27 mouse cellular contexts compared by ENCODE assay signal in genomic region chr5:90694431-90694830, GRCm38 (mm10). TPM values are rescaled to one million over a fixed set of nuclear protein-coding genes. Genes with fewer than 3 reads are reported as not detected.
A peak's percentile ranks its signal among the peaks of the same experiment; 100 is the strongest.
DNase-seq lines count a peak whose midpoint lies in the region; ATAC-seq and TF ChIP-seq lines count a peak whose summit lies in the region.
"Had no signal": no experiment of that assay in that cellular context is flagged by ENCODE, and none has a peak within 500 bp of the region (broad histone marks: within the 10 kb centered on the region; RNA-seq: fewer than 3 reads in every experiment).

No protein-coding gene starts in this region.

- DNase-seq in heart, adult 18-20 months, result peak; percentile 24 to 61
- no peak for DNase-seq in heart, postnatal 25 days (ENCODE audit: low spot score)
- DNase-seq in lung, postnatal 25 days (ENCODE audit: low spot score), result peak; percentile 7
- DNase-seq in lung, adult 2 months, result no peak
- DNase-seq in urinary bladder, adult 2 months (ENCODE audit: low spot score), result no peak
- DNase-seq in forebrain, embryonic 10.5 days (ENCODE audit: extremely low spot score, low spot score), result no peak
- DNase-seq in forebrain, embryonic 14.5 days (ENCODE audit: low spot score), result no peak
- DNase-seq: adrenal gland, postnatal 10 days; B cell, adult 2 months; cerebellum, adult 11 months; cerebellum, postnatal 14 days; embryo, embryonic 11 days; gastrocnemius, postnatal 25 days; kidney, adult 18-20 months; kidney, postnatal 10 days; right cerebral cortex, postnatal 14 days; thymus, adult 18-20 months; thymus, postnatal 4 days had no signal

- no peaks in the 10 kb centered on the region for H3K9me3 ChIP-seq in forebrain, embryonic 10.5 days
- no peaks in the 10 kb centered on the region for H3K9me3 ChIP-seq in forebrain, embryonic 14.5 days (replicated peaks; ENCODE audit: control insufficient read depth, low read length)
- H3K9me3 ChIP-seq: heart, embryonic 15.5 days; hindbrain, embryonic 12.5 days; limb, embryonic 15.5 days; lung, embryonic 15.5 days; megakaryocyte, embryonic 14.5 days; neural tube, embryonic 15.5 days; stomach, embryonic 15.5 days had no signal

- no peak for TF ChIP-seq CTCF in lung, adult 2 months (IDR thresholded peaks at IDR 0.05; ENCODE audit: insufficient read depth, low read length)
- no peak for TF ChIP-seq CTCF in embryonic fibroblast, embryonic 13.5 days (IDR thresholded peaks at IDR 0.05; ENCODE audit: borderline replicate concordance, insufficient read depth, low read length)

- 0 out of 2 replicates have a peak, but pooled peaks cover 2% of the 10 kb centered on the region for H3K4me1 ChIP-seq in lung, adult 2 months (ENCODE audit: control insufficient read depth, insufficient read depth, low read length)
- peaks cover 11% of the 10 kb centered on the region for H3K4me1 ChIP-seq in embryonic fibroblast, embryonic 13.5 days (ENCODE audit: control insufficient read depth, insufficient read depth, low read length)
- H3K4me1 ChIP-seq in forebrain, embryonic 10.5 days, result peaks cover 4% of the 10 kb centered on the region
- H3K4me1 ChIP-seq in forebrain, embryonic 14.5 days (ENCODE audit: control insufficient read depth, insufficient read depth, low read length), result no peaks in the 10 kb centered on the region
- H3K4me1 ChIP-seq: heart, embryonic 15.5 days; hindbrain, embryonic 12.5 days; neural tube, embryonic 15.5 days; stomach, embryonic 15.5 days had no signal

- H3K9ac ChIP-seq in forebrain, embryonic 14.5 days (ENCODE audit: low read length), result no peak overlapping the region
- H3K9ac ChIP-seq: heart, embryonic 15.5 days; hindbrain, embryonic 12.5 days; limb, embryonic 15.5 days; lung, embryonic 15.5 days; neural tube, embryonic 15.5 days; stomach, embryonic 15.5 days had no signal

- no peak for TF ChIP-seq POLR2A in lung, adult 2 months (IDR thresholded peaks at IDR 0.05; ENCODE audit: borderline replicate concordance, extremely low read depth, low read depth, low read length)
- TF ChIP-seq POLR2A in embryonic fibroblast, embryonic 13.5 days (IDR thresholded peaks at IDR 0.05; ENCODE audit: low read depth, low read length), result no peak

- H3K4me2 ChIP-seq in forebrain, embryonic 14.5 days (ENCODE audit: low read length), result no peak overlapping the region
- H3K4me2 ChIP-seq: heart, embryonic 15.5 days; hindbrain, embryonic 12.5 days; limb, embryonic 15.5 days; lung, embryonic 15.5 days; neural tube, embryonic 15.5 days; stomach, embryonic 15.5 days had no signal

- no peaks in the 10 kb centered on the region for H3K36me3 ChIP-seq in forebrain, embryonic 10.5 days (replicated peaks)
- no peaks in the 10 kb centered on the region for H3K36me3 ChIP-seq in forebrain, embryonic 14.5 days (ENCODE audit: control insufficient read depth, insufficient read depth, low read length)
- H3K36me3 ChIP-seq: heart, embryonic 15.5 days; hindbrain, embryonic 12.5 days; limb, embryonic 15.5 days; lung, embryonic 15.5 days; neural tube, embryonic 15.5 days; stomach, embryonic 15.5 days had no signal

- peak overlapping the region; percentile 21; the same call in 1 of the 2 replicates for H3K27ac ChIP-seq in embryonic fibroblast, embryonic 13.5 days (ENCODE audit: insufficient read depth, low read length)
- no peak overlapping the region for H3K27ac ChIP-seq in forebrain, embryonic 10.5 days
- H3K27ac ChIP-seq in forebrain, embryonic 14.5 days (ENCODE audit: low read depth, low read length), result no peak overlapping the region
- H3K27ac ChIP-seq: heart, embryonic 15.5 days; hindbrain, embryonic 12.5 days; limb, embryonic 15.5 days; lung, embryonic 15.5 days; neural tube, embryonic 15.5 days; stomach, embryonic 15.5 days had no signal

- WGBS in lung, adult 2 months, result 59% methylated on average over 3 of the region's 3 CpGs
- whole genome bisulfite sequencing in forebrain, embryonic 10.5 days, result 94% methylated on average over 3 of the region's 3 CpGs
- 77% methylated on average over 3 of the region's 3 CpGs for WGBS in forebrain, embryonic 14.5 days

- intact Hi-C loops in heart, postnatal 25 days (cut with DNase I), result no loop called here

- H3K4me3 ChIP-seq in lung, adult 2 months (replicated peaks; ENCODE audit: extremely low read depth, low read depth, low read length), result no peak overlapping the region
- H3K4me3 ChIP-seq in embryonic fibroblast, embryonic 13.5 days (ENCODE audit: insufficient read depth, low read length), result no peak overlapping the region
- no peak overlapping the region for H3K4me3 ChIP-seq in forebrain, embryonic 10.5 days
- no peak overlapping the region for H3K4me3 ChIP-seq in forebrain, embryonic 14.5 days (ENCODE audit: low read depth, low read length)
- H3K4me3 ChIP-seq: heart, embryonic 15.5 days; hindbrain, embryonic 12.5 days; limb, embryonic 15.5 days; lung, embryonic 15.5 days; megakaryocyte, embryonic 14.5 days; neural tube, embryonic 15.5 days; stomach, embryonic 15.5 days had no signal

- H3K27me3 ChIP-seq in forebrain, embryonic 10.5 days (ENCODE audit: poor library complexity, severe bottlenecking), result no peaks in the 10 kb centered on the region
- no peaks in the 10 kb centered on the region for H3K27me3 ChIP-seq in forebrain, embryonic 14.5 days (replicated peaks; ENCODE audit: control insufficient read depth, insufficient read depth, low read length)
- H3K27me3 ChIP-seq: heart, embryonic 15.5 days; hindbrain, embryonic 12.5 days; limb, embryonic 15.5 days; lung, embryonic 15.5 days; megakaryocyte, embryonic 14.5 days; neural tube, embryonic 15.5 days; stomach, embryonic 15.5 days had no signal

- ATAC-seq in forebrain, embryonic 14.5 days, result no peak
- ATAC-seq: midbrain, embryonic 16.5 days had no signal

RNA-seq across cellular contexts. Expression of gene Rassf6, which starts 54.0 kb away (rescaled TPM):
- under 1 TPM in 1 of 2 experiments, not detected in 1; 0.87 TPM for total RNA-seq in heart, adult 18-20 months (2021)
- total RNA-seq in heart, postnatal 25 days (2021), result not detected
- 1.3 and 1.8 TPM in 2 replicates for polyA plus RNA-seq in lung, adult 2 months (2012; rRNA removed)
- polyA plus RNA-seq in embryonic fibroblast, embryonic 13.5 days (2011; ENCODE audit: insufficient read length, low read depth, missing spikeins), result 4.6 and 6.7 TPM in 2 replicates
- 12.3 and 14.6 TPM in 2 replicates for polyA plus RNA-seq in urinary bladder, adult 2 months (2012; rRNA removed)
- polyA plus RNA-seq in forebrain, embryonic 10.5 days (2016; fragmentation: Nextera tagmentation; extraction: Ambion mirVana), result 0.09 and 0.23 TPM in 2 replicates
- 0.74 and 1.1 TPM in 2 replicates for polyA plus RNA-seq in forebrain, embryonic 14.5 days (2014; fragmentation: Nextera tagmentation; extraction: Ambion mirVana)
- total RNA-seq: gastrocnemius, postnatal 25 days had no signal

Comparison
In these comparisons a context has a peak if more than half of its experiments do, and no peak if none do; other contexts are left out.
1. DNase-seq: peak in heart, adult 18-20 months (2 of 2) and lung, postnatal 25 days (single experiment); none in heart, postnatal 25 days (single experiment), lung, adult 2 months (single experiment), urinary bladder, adult 2 months (single experiment), forebrain, embryonic 10.5 days (single experiment) and forebrain, embryonic 14.5 days (single experiment).